Mouse (Mus musculus) embryonic facial prominence, embryonic 12.5 days (tissue): Measurements from ENCODE around the gene Hephl1. TPM values are rescaled to one million over a fixed set of nuclear protein-coding genes. Genes with fewer than 3 reads are reported as not detected.

ENCODE experiments used
- ATAC-seq: fragments of 200-750 bp; cut with Nextera tagmentation; 2 replicates; pipeline ENCODE4 v1.8.0; 2017; ENCODE audit not compliant: insufficient number of reproducible peaks, insufficient read depth, low FRiP score, low TSS enrichment
- H3K27ac ChIP-seq: fragments of 300-500 bp; sonication (generic); 2 replicates; pipeline ENCODE4 v1.5.1; 2016; ENCODE audit warnings: mild to moderate bottlenecking
- H3K27me3 ChIP-seq: fragments of 300-500 bp; sonication (generic); 2 replicates; pipeline ENCODE4 v1.6.1; 2016; ENCODE audit warnings: mild to moderate bottlenecking, moderate library complexity
- H3K36me3 ChIP-seq: fragments of 300-500 bp; sonication (generic); 2 replicates; pipeline ENCODE4 v1.6.1; 2016; ENCODE audit warnings: mild to moderate bottlenecking
- H3K4me1 ChIP-seq: fragments of 300-500 bp; sonication (generic); 2 replicates; pipeline ENCODE4 v1.6.1; 2016
- H3K4me2 ChIP-seq: fragments of 300-500 bp; sonication (generic); replicated peaks from 2 replicates; pipeline ENCODE4 v1.6.1; 2016; ENCODE audit warnings: mild to moderate bottlenecking, moderate library complexity
- H3K4me3 ChIP-seq: fragments of 300-500 bp; sonication (generic); 2 replicates; pipeline ENCODE4 v1.5.1; 2016; ENCODE audit warnings: mild to moderate bottlenecking
- H3K9ac ChIP-seq: fragments of 300-500 bp; sonication (generic); 2 replicates; pipeline ENCODE4 v1.6.1; 2016; ENCODE audit warnings: mild to moderate bottlenecking, moderate library complexity
- H3K9me3 ChIP-seq: fragments of 300-500 bp; sonication (generic); 2 replicates; pipeline ENCODE4 v1.6.1; 2016; ENCODE audit warnings: mild to moderate bottlenecking, moderate library complexity
- WGBS: fragments of 180-500 bp; shearing (Covaris S2); methylation state at CpG from one replicate; pipeline ENCODE4 v1.1.7; 2016; 5-methylcytosine and 5-hydroxymethylcytosine counted together
- polyA plus RNA-seq: library from polyadenylated mRNA; unstranded; fragments of >200 nt; fragmentation: Nextera tagmentation; extraction: Ambion mirVana; gene quantifications from 2 replicates; pipeline ENCODE4 v1.2.1, GENCODE M21; 2016

Hephl1 gene
- polyA plus RNA-seq, 1 experiment from 2014 or later, result not detected

DNA sequence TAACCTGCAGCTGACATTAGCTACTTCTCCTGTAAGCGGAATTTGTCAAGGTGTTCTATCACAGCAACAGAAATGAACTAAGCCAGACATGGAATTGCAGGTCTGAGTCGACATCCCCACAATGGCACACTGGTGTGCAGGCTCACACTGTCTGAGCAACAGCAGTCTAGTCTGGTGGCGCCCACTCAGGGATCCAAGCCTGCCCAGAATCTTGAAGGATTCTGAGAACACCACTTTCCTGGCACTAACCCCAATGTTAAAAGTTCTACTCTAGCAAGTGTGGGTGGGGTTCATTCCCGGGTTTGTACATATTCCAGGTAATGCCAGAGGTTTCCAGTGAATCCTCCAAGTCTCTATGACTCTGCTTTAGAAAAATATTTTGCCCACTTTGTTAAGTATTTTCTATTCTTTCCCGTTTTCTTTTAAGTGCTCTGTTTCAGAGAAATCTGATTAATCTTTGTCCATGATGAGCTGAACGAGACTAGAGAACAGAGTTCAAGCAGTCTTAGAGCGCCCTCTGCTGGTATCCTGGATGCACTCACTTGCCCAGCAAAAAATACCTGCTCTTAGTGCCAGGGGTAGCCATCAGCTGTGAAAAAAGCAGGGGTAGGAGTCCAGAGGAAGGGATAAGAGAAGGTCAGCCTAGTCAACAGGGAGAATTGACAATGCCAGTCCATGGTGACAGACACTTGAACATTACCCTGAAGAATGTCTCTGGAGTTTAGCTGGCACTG is 96.5 kb downstream of the Hephl1 start:
- H3K27me3 ChIP-seq, result no peaks in the 10 kb centered on the region
- no peak overlapping the region for H3K9ac ChIP-seq
- H3K9me3 ChIP-seq, result no peaks in the 10 kb centered on the region
- no peak overlapping the region for H3K27ac ChIP-seq
- no peak for ATAC-seq
- 57% methylated on average over 7 of the region's 7 CpGs for WGBS
- H3K4me1 ChIP-seq, result no peaks in the 10 kb centered on the region
- no peak overlapping the region for H3K4me3 ChIP-seq
- no peak overlapping the region for H3K4me2 ChIP-seq
- H3K36me3 ChIP-seq, result peaks cover 12% of the 10 kb centered on the region

DNA sequence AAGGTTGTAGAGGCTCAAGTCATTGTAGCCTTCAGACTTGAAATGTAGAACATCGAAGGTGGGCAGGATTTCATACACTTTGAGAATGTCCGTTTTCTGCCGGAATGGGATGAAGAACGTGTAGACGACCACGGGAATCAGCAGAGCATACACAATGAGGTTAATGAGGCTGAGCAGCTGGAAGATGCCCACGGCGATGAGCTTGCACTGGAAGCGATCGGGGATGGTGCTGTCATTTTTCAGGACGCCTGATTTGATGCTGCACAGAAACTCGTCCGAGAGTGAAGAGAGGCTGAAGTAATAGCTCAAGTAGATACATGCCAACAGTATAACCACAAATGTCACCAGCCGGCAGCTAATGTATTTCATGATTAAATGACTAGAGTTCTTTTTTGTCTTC is 104.3 kb downstream of the Hephl1 start:
- WGBS, result 89% methylated on average over 14 of the region's 14 CpGs
- Histone ChIP-seq H3K4me1 (peaks cover 11% of the 10 kb centered on the region), H3K9ac (no peak overlapping the region), H3K9me3 (no peaks in the 10 kb centered on the region), H3K4me3 (no peak overlapping the region), H3K27ac (no peak overlapping the region), H3K4me2 (no peak overlapping the region), H3K36me3 (peaks cover 33% of the 10 kb centered on the region), H3K27me3 (no peaks in the 10 kb centered on the region)
- no peak for ATAC-seq

DNA sequence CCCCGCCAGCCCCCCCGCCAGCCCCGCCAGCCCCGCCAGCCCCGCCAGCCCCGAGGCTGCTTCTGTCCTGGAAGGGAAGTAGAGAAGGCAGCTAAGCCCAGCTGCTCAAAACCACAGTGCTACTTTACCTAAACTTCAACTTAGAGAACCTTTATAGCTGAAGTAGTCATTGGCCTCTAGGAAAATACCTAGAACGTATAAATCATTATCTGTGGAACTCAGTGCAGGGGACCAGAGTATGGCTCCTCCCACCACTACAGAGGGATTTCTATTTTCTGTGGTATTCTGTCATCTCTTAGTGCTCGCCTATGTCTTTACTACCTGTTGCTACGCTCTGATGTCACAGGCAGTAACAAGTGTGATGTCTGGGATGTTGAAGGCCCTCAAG is 107.6 kb downstream of the Hephl1 start:
- H3K27me3 ChIP-seq, result no peaks in the 10 kb centered on the region
- H3K4me1 ChIP-seq, result peaks cover 11% of the 10 kb centered on the region
- ATAC-seq, result no peak
- WGBS, result 34% methylated on average over 9 of the region's 9 CpGs
- H3K27ac ChIP-seq, result peak overlapping the region; percentile 24; the same call in 1 of the 2 replicates
- no peak overlapping the region for H3K4me2 ChIP-seq
- H3K9ac ChIP-seq, result no peak overlapping the region
- no peak overlapping the region for H3K4me3 ChIP-seq
- H3K36me3 ChIP-seq, result peaks cover 26% of the 10 kb centered on the region
- no peaks in the 10 kb centered on the region for H3K9me3 ChIP-seq

DNA sequence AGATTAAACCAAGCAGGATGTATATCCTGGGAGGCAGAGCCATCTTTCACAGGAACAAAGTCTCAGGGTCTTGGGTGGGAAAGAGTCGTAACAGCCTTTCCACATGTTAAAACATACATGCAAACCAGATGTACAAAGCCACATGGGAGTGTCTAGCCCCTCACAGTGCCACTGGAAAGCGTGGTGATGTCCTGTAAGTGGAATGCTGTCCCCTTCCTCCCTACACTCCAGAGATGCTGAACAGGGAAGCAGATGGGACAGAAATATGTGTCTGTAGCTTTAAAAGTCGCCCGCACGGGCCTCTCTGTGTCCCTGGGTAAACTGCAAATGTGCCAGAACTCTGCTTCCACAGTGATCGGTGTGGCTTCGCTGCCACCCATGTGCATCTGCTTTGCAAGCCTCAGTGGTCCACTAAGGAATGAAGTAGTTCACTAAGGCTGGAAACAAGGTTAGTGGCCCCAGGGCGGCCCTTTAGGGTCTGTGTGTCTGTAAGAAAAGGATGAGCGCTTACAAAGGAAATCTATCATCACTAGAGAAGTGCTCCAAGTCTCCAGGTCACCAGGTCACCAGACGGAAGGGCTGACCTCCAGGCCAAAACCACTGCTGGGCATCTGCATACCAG is 108.1 kb downstream of the Hephl1 start:
- no peak overlapping the region for H3K9ac ChIP-seq

DNA sequence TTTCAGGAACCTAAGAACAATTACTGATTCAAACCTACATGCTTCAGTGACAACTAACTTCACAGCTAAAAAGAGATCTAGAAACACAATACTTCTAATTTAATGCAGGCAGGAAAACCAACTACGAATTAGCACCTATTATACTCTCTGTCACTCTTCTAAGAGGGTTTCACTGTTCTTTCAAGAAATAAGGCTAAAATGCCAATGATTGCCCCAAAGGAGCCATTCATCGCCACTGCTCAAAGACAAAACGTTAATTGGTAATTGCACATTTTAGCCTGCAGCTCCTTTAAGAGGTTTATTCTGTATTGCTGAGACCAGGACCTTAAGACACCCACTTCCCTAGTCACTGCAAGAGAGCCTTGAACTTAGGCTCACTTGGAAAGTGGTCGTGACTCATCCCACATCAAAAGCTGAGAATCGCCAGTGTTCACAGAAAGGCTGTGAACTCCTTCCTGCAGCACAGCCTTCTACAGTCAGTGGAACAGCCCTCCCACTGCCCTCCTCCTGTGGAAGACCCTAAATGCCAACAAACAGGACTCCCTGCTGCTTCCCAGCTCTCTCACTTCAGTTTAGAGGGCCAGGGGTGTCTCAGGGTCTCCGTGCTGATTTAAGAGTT is 108.8 kb downstream of the Hephl1 start:
- WGBS, result 26% methylated on average over 6 of the region's 6 CpGs
- ATAC-seq, result no peak
- Histone ChIP-seq H3K9ac (no peak overlapping the region), H3K4me2 (no peak overlapping the region), H3K9me3 (no peaks in the 10 kb centered on the region), H3K4me1 (peaks cover 11% of the 10 kb centered on the region), H3K4me3 (no peak overlapping the region), H3K27ac (peak overlapping the region; percentile 24; the same call in 1 of the 2 replicates), H3K36me3 (peaks cover 26% of the 10 kb centered on the region), H3K27me3 (no peaks in the 10 kb centered on the region)

More for the DNA sequence above, 108.1 kb downstream of the Hephl1 start:
- no peak for ATAC-seq
- Histone ChIP-seq H3K4me2 (no peak overlapping the region), H3K9me3 (no peaks in the 10 kb centered on the region), H3K27me3 (no peaks in the 10 kb centered on the region), H3K27ac (peak overlapping the region; percentile 24; the same call in 1 of the 2 replicates), H3K4me3 (no peak overlapping the region), H3K4me1 (peaks cover 11% of the 10 kb centered on the region), H3K36me3 (peaks cover 26% of the 10 kb centered on the region)
- 25% methylated on average over 10 of the region's 10 CpGs for WGBS

Other genes with a start within 250 kb of the Hephl1 start
- 0.29 and 0.43 TPM in 2 replicates for gene Izumo1r, start 208.2 kb downstream of the Hephl1 start, polyA plus RNA-seq
- 68.5 and 75.9 TPM in 2 replicates for gene Panx1, start 66.6 kb downstream of the Hephl1 start, polyA plus RNA-seq
- gene Vstm5, start 126.9 kb upstream of the Hephl1 start, polyA plus RNA-seq, result 3.0 and 3.5 TPM in 2 replicates
- gene Med17, start 167.8 kb upstream of the Hephl1 start, polyA plus RNA-seq, result 41.1 and 42.1 TPM in 2 replicates
- gene Taf1d, start 194.1 kb upstream of the Hephl1 start, polyA plus RNA-seq, result 81.6 and 86.2 TPM in 2 replicates
- gene 4931406C07Rik, start 194.3 kb upstream of the Hephl1 start, polyA plus RNA-seq, result 10.8 and 10.9 TPM in 2 replicates
- gene Cep295, start 245.7 kb upstream of the Hephl1 start, polyA plus RNA-seq, result 23.8 and 25.2 TPM in 2 replicates